Mouse (Mus musculus) G1E (cell line): ENCODE measurements at regions not wholly inside any gene's neighbourhood (a gene's known extent, or its start where the extent isn't known, plus 50 kb on each side); places are given as distances from the start of the nearest gene placed in this dataset.

ENCODE experiments used
- ATAC-seq: 2 replicates; pipeline ENCODE4 v1.8.0; 2016; ENCODE audit warnings: mild to moderate bottlenecking; ENCODE audit not compliant: insufficient number of reproducible peaks, poor library complexity, low FRiP score, severe bottlenecking; ENCODE audit errors: extremely low read depth
- DNase-seq: peaks from one replicate; pipeline ENCODE4 v3.0.0; 2012; ENCODE audit warnings: low spot score
- H3K27me3 ChIP-seq: 2 replicates; pipeline ENCODE4 v1.6.1; 2012; ENCODE audit warnings: mild to moderate bottlenecking, low read length, inconsistent platforms; ENCODE audit not compliant: insufficient read depth
- H3K36me3 ChIP-seq: replicated peaks from 2 replicates; pipeline ENCODE3; 2012; ENCODE audit warnings: mild to moderate bottlenecking, inconsistent platforms
- H3K4me1 ChIP-seq: 2 replicates; pipeline ENCODE4 v1.6.1; 2012; ENCODE audit warnings: low read depth, low read length, inconsistent platforms, mixed read lengths; ENCODE audit not compliant: insufficient read depth
- H3K4me3 ChIP-seq: 2 replicates; pipeline ENCODE4 v1.5.1; 2012; ENCODE audit warnings: low read depth, mild to moderate bottlenecking, inconsistent platforms, low read length, moderate library complexity, mixed read lengths
- H3K9me3 ChIP-seq: replicated peaks from 2 replicates; pipeline ENCODE4 v1.6.1; 2012; ENCODE audit warnings: inconsistent platforms
- CTCF ChIP-seq: IDR thresholded peaks from 2 replicates; pipeline ENCODE4 v1.5.1; 2012; ENCODE audit warnings: low read depth, low read length, inconsistent platforms, mixed read lengths
- GATA1 ChIP-seq: IDR thresholded peaks from 2 replicates; pipeline ENCODE4 v1.6.1; 2012; ENCODE audit warnings: borderline replicate concordance, low read length, inconsistent platforms, mixed read lengths
- GATA2 ChIP-seq: IDR thresholded peaks from 2 replicates; pipeline ENCODE4 v1.6.1; 2012; ENCODE audit warnings: low read depth, low read length, inconsistent platforms, borderline replicate concordance
- POLR2AphosphoS5 ChIP-seq: IDR thresholded peaks from 2 replicates; pipeline ENCODE4 v1.6.1; 2012; ENCODE audit warnings: low read depth, low read length, inconsistent platforms; ENCODE audit not compliant: insufficient replicate concordance
- TAL1 ChIP-seq: conservative IDR thresholded peaks from 2 replicates; pipeline ENCODE4 v1.6.1; 2012; ENCODE audit warnings: low read depth, low read length, inconsistent platforms, mixed read lengths

GRCm38 (mm10) chr5:118978921-118979630 lies 418.6 kb downstream of the Med13l start:
- ATAC-seq (no peak), DNase-seq (no peak)
- TF ChIP-seq GATA2 (no peak), POLR2AphosphoS5 (no peak), TAL1 (no peak), CTCF (no peak), GATA1 (no peak)
- H3K4me1 ChIP-seq: no peaks in the 10 kb centered on the region
- peaks cover 60% of the 10 kb centered on the region for H3K9me3 ChIP-seq
- no peaks in the 10 kb centered on the region for H3K27me3 ChIP-seq
- H3K4me3 ChIP-seq: no peak overlapping the region
- no peaks in the 10 kb centered on the region for H3K36me3 ChIP-seq

- H3K9me3 ChIP-seq: peaks cover 73% of the 10 kb centered on the region
- no peak for TF ChIP-seq TAL1
- no peak for TF ChIP-seq GATA1
- TF ChIP-seq CTCF: no peak
- no peak for TF ChIP-seq POLR2AphosphoS5
- TF ChIP-seq GATA2: no peak
- no peak overlapping the region for H3K4me3 ChIP-seq
Measured at GRCm38 (mm10) chr5:118981046-118981445, 420.6 kb downstream of the Med13l start.

GRCm38 (mm10) chr5:118984251-118984650 lies 423.8 kb downstream of the Med13l start:
- no peak overlapping the region for H3K4me3 ChIP-seq
- peaks cover 76% of the 10 kb centered on the region for H3K9me3 ChIP-seq
- DNase-seq (no peak), ATAC-seq (no peak)
- H3K36me3 ChIP-seq: no peaks in the 10 kb centered on the region
- H3K4me1 ChIP-seq: no peaks in the 10 kb centered on the region
- TF ChIP-seq GATA1 (no peak), CTCF (no peak), TAL1 (no peak), POLR2AphosphoS5 (no peak), GATA2 (no peak)
- no peaks in the 10 kb centered on the region for H3K27me3 ChIP-seq

More at GRCm38 (mm10) chr5:118981046-118981445, 420.6 kb downstream of the Med13l start:
- Histone ChIP-seq H3K36me3 (no peaks in the 10 kb centered on the region), H3K27me3 (no peaks in the 10 kb centered on the region), H3K4me1 (no peaks in the 10 kb centered on the region)
- ATAC-seq (no peak), DNase-seq (no peak)

- no peaks in the 10 kb centered on the region for H3K4me1 ChIP-seq
- H3K27me3 ChIP-seq: no peaks in the 10 kb centered on the region
- no peak overlapping the region for H3K4me3 ChIP-seq
- peaks cover 70% of the 10 kb centered on the region for H3K9me3 ChIP-seq
- ATAC-seq: no peak
- no peak for DNase-seq
- TF ChIP-seq GATA1 (no peak), POLR2AphosphoS5 (no peak), TAL1 (no peak)
- no peaks in the 10 kb centered on the region for H3K36me3 ChIP-seq
Measured at GRCm38 (mm10) chr5:118984797-118985408, 424.4 kb downstream of the Med13l start.

- Histone ChIP-seq H3K4me3 (no peak overlapping the region), H3K4me1 (no peaks in the 10 kb centered on the region), H3K9me3 (peaks cover 72% of the 10 kb centered on the region), H3K27me3 (no peaks in the 10 kb centered on the region), H3K36me3 (no peaks in the 10 kb centered on the region)
- TF ChIP-seq POLR2AphosphoS5 (no peak), GATA1 (no peak), TAL1 (no peak)
- DNase-seq (no peak), ATAC-seq (no peak)
Measured at GRCm38 (mm10) chr5:118987376-118988000, 427.0 kb downstream of the Med13l start.

- ATAC-seq (no peak), DNase-seq (no peak)
- Histone ChIP-seq H3K36me3 (no peaks in the 10 kb centered on the region), H3K4me3 (no peak overlapping the region), H3K4me1 (no peaks in the 10 kb centered on the region), H3K27me3 (no peaks in the 10 kb centered on the region), H3K9me3 (peaks cover 86% of the 10 kb centered on the region)
- TF ChIP-seq GATA1 (no peak), GATA2 (no peak), TAL1 (no peak), POLR2AphosphoS5 (no peak), CTCF (no peak)
Measured at GRCm38 (mm10) chr5:118999124-118999523, 438.6 kb downstream of the Med13l start.
